Mouse (Mus musculus) gonadal fat pad, adult 2 months (tissue): ENCODE results near the gene Gm20388. TPM values are rescaled to one million over a fixed set of nuclear protein-coding genes. Genes with fewer than 3 reads are reported as not detected.

Experiments used
- DNase-seq: peaks from one replicate; pipeline ENCODE4 v3.0.0-alpha.2; 2012; ENCODE audit warnings: low read depth
- polyA plus RNA-seq: library from polyadenylated mRNA; depleted of rRNA; stranded (reverse); fragments of >200 nt; gene quantifications from 2 replicates; pipeline ENCODE4 v1.2.3, GENCODE M21; 2012

Gm20388 gene
- polyA plus RNA-seq, 1 experiment: 119 TPM

- no peak for DNase-seq
These were observed 831.3 kb downstream of the Gm20388 start for GRCm38 (mm10) chr8:120741815-120742530.

- no peak for DNase-seq
These were observed 832.7 kb downstream of the Gm20388 start for GRCm38 (mm10) chr8:120743149-120743897.

GRCm38 (mm10) chr8:120743898-120744290 is 833.3 kb downstream of the Gm20388 start:
- DNase-seq: no peak

GRCm38 (mm10) chr8:120744448-120744847 is 833.8 kb downstream of the Gm20388 start:
- no peak for DNase-seq

- no peak for DNase-seq
These were observed 834.6 kb downstream of the Gm20388 start for GRCm38 (mm10) chr8:120745226-120745625.

GRCm38 (mm10) chr8:120746007-120746701 is 835.5 kb downstream of the Gm20388 start:
- DNase-seq: no peak

- DNase-seq: no peak
These were observed 836.6 kb downstream of the Gm20388 start for GRCm38 (mm10) chr8:120747286-120747685.

GRCm38 (mm10) chr8:120750616-120751015 is 840.0 kb downstream of the Gm20388 start:
- no peak for DNase-seq

- no peak for DNase-seq
These were observed 840.8 kb downstream of the Gm20388 start for GRCm38 (mm10) chr8:120751226-120752081.

- no peak for DNase-seq
These were observed 841.4 kb downstream of the Gm20388 start for GRCm38 (mm10) chr8:120752082-120752452.

- DNase-seq: no peak
These were observed 842.8 kb downstream of the Gm20388 start for GRCm38 (mm10) chr8:120753476-120753875.

- no peak for DNase-seq
These were observed 845.0 kb downstream of the Gm20388 start for GRCm38 (mm10) chr8:120755306-120756297.

- no peak for DNase-seq
These were observed 847.4 kb downstream of the Gm20388 start for GRCm38 (mm10) chr8:120758005-120758404.

GRCm38 (mm10) chr8:120759847-120760246 is 849.2 kb downstream of the Gm20388 start:
- no peak for DNase-seq

GRCm38 (mm10) chr8:120760341-120761215 is 849.9 kb downstream of the Gm20388 start:
- no peak for DNase-seq

- no peak for DNase-seq
These were observed 852.6 kb downstream of the Gm20388 start for GRCm38 (mm10) chr8:120763267-120763666.

GRCm38 (mm10) chr8:120764638-120765037 is 854.0 kb downstream of the Gm20388 start:
- no peak for DNase-seq

- no peak for DNase-seq
These were observed 856.0 kb downstream of the Gm20388 start for GRCm38 (mm10) chr8:120766622-120767021.

- DNase-seq: no peak
These were observed 858.0 kb downstream of the Gm20388 start for GRCm38 (mm10) chr8:120768454-120769218.
